Mouse (Mus musculus) forebrain, embryonic 11.5 days (tissue): Measurements from ENCODE around the gene Cd8a. TPM values are rescaled to one million over a fixed set of nuclear protein-coding genes. Genes with fewer than 3 reads are reported as not detected.
"Not testable (repeated sequence)": the region's sequence is repeated elsewhere in the genome, so short reads cannot be mapped to it uniquely, and the experiment has no call there.

Experiments
- ATAC-seq: fragments of 200-750 bp; cut with Nextera tagmentation; replicated peaks from 2 replicates; pipeline ENCODE4 v1.8.0; 2017; ENCODE audit warnings: moderate TSS enrichment; ENCODE audit not compliant: low FRiP score
- DNase-seq: peaks from one replicate; pipeline ENCODE4 v3.0.0-alpha.2; 2017; ENCODE audit warnings: low spot score
- H3K27ac ChIP-seq: fragments of 300-500 bp; sonication (generic); 2 replicates; pipeline ENCODE4 v1.5.1; 2014; ENCODE audit warnings: low read depth, low read length
- H3K27me3 ChIP-seq: fragments of 300-500 bp; sonication (generic); 2 replicates; pipeline ENCODE4 v1.6.1; 2014; ENCODE audit warnings: mild to moderate bottlenecking, low read length, mixed read lengths; ENCODE audit not compliant: control insufficient read depth, insufficient read depth
- H3K36me3 ChIP-seq: fragments of 300-500 bp; sonication (generic); 2 replicates; pipeline ENCODE4 v1.6.1; 2014; ENCODE audit warnings: mild to moderate bottlenecking, low read length, moderate library complexity, mixed read lengths; ENCODE audit not compliant: control insufficient read depth, insufficient read depth
- H3K4me1 ChIP-seq: fragments of 300-500 bp; sonication (generic); replicated peaks from 2 replicates; pipeline ENCODE4 v1.6.1; 2014; ENCODE audit warnings: low read length, mixed read lengths; ENCODE audit not compliant: control insufficient read depth, insufficient read depth
- H3K4me2 ChIP-seq: fragments of 300-500 bp; sonication (generic); 2 replicates; pipeline ENCODE4 v1.6.1; 2014; ENCODE audit warnings: low read depth, mild to moderate bottlenecking, low read length, moderate library complexity, mixed read lengths; ENCODE audit not compliant: severe bottlenecking
- H3K4me3 ChIP-seq: fragments of 300-500 bp; sonication (generic); 2 replicates; pipeline ENCODE4 v1.5.1; 2014; ENCODE audit warnings: low read depth, low read length
- H3K9ac ChIP-seq: fragments of 300-500 bp; sonication (generic); 2 replicates; pipeline ENCODE4 v1.6.1; 2014; ENCODE audit warnings: low read length
- H3K9me3 ChIP-seq: fragments of 300-500 bp; sonication (generic); 2 replicates; pipeline ENCODE4 v1.6.1; 2016; ENCODE audit warnings: low read length, mixed read lengths; ENCODE audit not compliant: control insufficient read depth
- WGBS: fragments of 180-500 bp; shearing (Covaris S2); extraction: QIAGEN DNeasy Blood & Tissue Kit; methylation state at CpG from one replicate; pipeline ENCODE4 v1.1.7; 2014; 5-methylcytosine and 5-hydroxymethylcytosine counted together
- polyA plus RNA-seq: library from polyadenylated mRNA; unstranded; fragments of >200 nt; fragmentation: Nextera tagmentation; extraction: Ambion mirVana; gene quantifications from 2 replicates; pipeline ENCODE4 v1.2.1, GENCODE M21; 2014

The Cd8a gene
- not detected in 2 replicates for polyA plus RNA-seq

- Histone ChIP-seq H3K9me3 (no peaks in the 10 kb centered on the region), H3K4me3 (no peak within 1 kb of the TSS), H3K4me1 (no peaks in the 10 kb centered on the region), H3K9ac (no peak within 1 kb of the TSS), H3K27me3 (no peaks in the 10 kb centered on the region), H3K27ac (no peak within 1 kb of the TSS), H3K4me2 (no peak within 1 kb of the TSS), H3K36me3 (no peaks in the 10 kb centered on the region)
- 88% methylated on average over 14 of the region's 14 CpGs for WGBS
- no peak for DNase-seq
- ATAC-seq = no peak
Measured at GRCm38 (mm10) chr6:71373249-71373775, at the start of gene Cd8a. Gene Cd8a (plus strand): TSS chr6:71373427.

GRCm38 (mm10) chr6:71324816-71325215, 48.4 kb upstream of the Cd8a start:
- DNase-seq = peak; percentile 38
- WGBS = 86% methylated on average over 9 of the region's 9 CpGs
- no peak overlapping the region for H3K9ac ChIP-seq

DNA sequence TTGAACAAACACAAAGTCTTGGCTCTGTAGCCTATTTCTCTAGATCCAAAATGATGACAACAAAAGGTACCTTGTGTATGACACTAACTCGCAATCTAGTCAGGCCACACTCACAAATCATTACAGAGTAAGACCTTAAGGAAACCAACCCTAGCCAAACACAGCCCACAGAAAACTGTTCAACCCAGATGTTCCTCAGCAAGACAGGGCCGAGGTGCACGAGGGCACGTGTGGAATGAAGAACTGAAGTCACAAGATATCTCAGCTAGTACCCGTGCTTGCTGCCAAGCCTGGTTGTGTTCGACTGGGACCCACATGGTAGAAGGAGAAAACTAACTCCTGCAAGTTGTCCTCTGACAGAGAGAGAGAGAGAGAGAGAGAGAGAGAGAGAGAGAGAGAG, 43.3 kb upstream of the Cd8a start:
- Histone ChIP-seq H3K27ac (no peak overlapping the region), H3K9ac (no peak overlapping the region), H3K36me3 (no peaks in the 10 kb centered on the region), H3K4me3 (no peak overlapping the region), H3K9me3 (no peaks in the 10 kb centered on the region), H3K4me2 (no peak overlapping the region), H3K4me1 (no peaks in the 10 kb centered on the region), H3K27me3 (no peaks in the 10 kb centered on the region)
- DNase-seq = no peak
- WGBS = 86% methylated on average over 6 of the region's 6 CpGs
- no peak for ATAC-seq

More at GRCm38 (mm10) chr6:71324816-71325215, 48.4 kb upstream of the Cd8a start:
- Histone ChIP-seq H3K4me2 (no peak overlapping the region), H3K4me1 (no peaks in the 10 kb centered on the region), H3K4me3 (no peak overlapping the region), H3K36me3 (no peaks in the 10 kb centered on the region), H3K9me3 (no peaks in the 10 kb centered on the region), H3K27me3 (no peaks in the 10 kb centered on the region), H3K27ac (no peak overlapping the region)
- ATAC-seq = no peak

GRCm38 (mm10) chr6:71330486-71330885, 42.7 kb upstream of the Cd8a start:
- H3K36me3 ChIP-seq = no peaks in the 10 kb centered on the region
- H3K4me1 ChIP-seq = no peaks in the 10 kb centered on the region
- H3K4me3 ChIP-seq = no peak overlapping the region
- no peak overlapping the region for H3K4me2 ChIP-seq
- 84% methylated on average over 7 of the region's 7 CpGs for WGBS
- no peak for DNase-seq
- H3K27ac ChIP-seq = no peak overlapping the region
- ATAC-seq = no peak
- no peak overlapping the region for H3K9ac ChIP-seq
- no peaks in the 10 kb centered on the region for H3K27me3 ChIP-seq
- no peaks in the 10 kb centered on the region for H3K9me3 ChIP-seq

- H3K9me3 ChIP-seq, H3K36me3 ChIP-seq, H3K27me3 ChIP-seq, H3K4me3 ChIP-seq, DNase-seq, H3K4me1 ChIP-seq, H3K9ac ChIP-seq, H3K4me2 ChIP-seq, ATAC-seq, H3K27ac ChIP-seq: not testable (repeated sequence)
- 91% methylated on average over 1 of the region's 4 CpGs for whole genome bisulfite sequencing
Measured at GRCm38 (mm10) chr6:71331491-71331890, 41.7 kb upstream of the Cd8a start.

DNA sequence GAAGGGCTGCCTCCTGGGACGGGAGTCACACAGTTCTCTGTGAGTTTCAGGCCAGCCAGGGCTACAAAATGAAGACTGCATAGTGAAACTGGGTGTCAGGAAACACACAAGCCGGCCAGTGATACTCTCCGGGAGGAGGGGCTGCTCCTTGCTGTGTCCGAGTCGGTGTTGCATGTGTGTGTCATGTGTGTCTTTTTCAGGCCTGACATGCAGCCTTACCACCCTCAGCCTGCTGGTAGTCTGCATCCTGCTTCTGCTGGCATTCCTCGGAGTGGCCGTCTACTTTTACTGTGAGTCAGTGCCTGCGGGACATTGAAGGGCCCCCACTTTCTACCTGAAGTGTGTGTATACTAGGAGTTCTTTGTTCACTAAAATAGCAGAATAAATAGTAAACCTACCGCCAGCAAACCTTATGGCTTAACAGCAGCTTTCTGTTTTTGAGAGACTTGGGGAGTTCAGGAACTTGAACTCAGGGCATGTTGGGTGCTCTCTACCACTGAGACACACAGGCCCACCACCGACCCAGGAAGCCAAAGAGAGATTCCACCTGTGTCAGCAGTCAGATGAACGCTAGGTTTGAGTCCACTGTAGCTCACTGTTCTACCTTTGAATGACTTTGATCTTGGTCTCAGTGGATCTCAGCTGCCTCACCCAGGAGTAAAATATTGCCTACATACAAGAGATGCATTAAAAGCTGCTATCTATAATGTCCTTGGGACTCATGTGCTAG, 40.8 kb upstream of the Cd8a start:
- DNase-seq (no peak), ATAC-seq (no peak)
- H3K27me3 ChIP-seq = no peaks in the 10 kb centered on the region
- no peaks in the 10 kb centered on the region for H3K36me3 ChIP-seq
- no peak overlapping the region for H3K9ac ChIP-seq
- 89% methylated on average over 11 of the region's 11 CpGs for WGBS
- H3K4me3 ChIP-seq = no peak overlapping the region
- H3K9me3 ChIP-seq = no peaks in the 10 kb centered on the region
- no peak overlapping the region for H3K27ac ChIP-seq
- H3K4me2 ChIP-seq = no peak overlapping the region
- no peaks in the 10 kb centered on the region for H3K4me1 ChIP-seq

- WGBS = 74% methylated on average over 3 of the region's 3 CpGs
Measured at GRCm38 (mm10) chr6:71333031-71333430, 40.2 kb upstream of the Cd8a start.

DNA sequence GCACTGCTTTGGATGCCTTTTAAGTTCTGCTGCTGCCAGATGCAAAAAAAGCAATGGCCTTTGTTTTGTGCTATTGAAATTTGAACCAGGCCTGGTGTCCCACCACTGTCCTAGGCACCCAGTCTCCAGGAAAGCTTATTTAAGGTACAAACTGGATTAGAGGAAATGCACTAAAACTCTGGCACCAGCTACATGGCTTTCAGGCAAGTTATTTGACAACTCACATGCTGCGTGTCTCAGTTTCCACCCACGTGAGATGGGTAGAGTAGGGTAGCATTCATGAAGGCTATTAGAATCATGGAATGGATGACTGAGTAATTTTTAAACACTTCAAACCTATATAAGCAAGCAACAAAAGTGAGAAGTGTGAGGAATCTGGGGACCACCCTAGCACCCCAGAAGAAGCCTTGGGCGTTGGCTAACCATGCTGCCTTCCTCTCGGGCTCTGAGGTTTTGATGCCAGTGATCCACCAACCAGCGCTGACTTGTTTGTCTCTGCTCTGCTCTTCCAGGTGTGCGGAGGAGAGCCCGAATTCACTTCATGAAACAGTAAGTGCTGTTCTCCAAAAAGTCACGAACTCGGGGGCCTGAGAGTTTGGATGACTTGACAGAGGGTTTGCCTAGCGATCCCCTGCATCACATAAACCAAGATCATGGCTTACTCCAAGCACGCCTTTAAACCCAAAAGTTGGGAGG, 39.5 kb upstream of the Cd8a start:
- Histone ChIP-seq H3K4me3 (no peak overlapping the region), H3K9ac (no peak overlapping the region), H3K4me1 (no peaks in the 10 kb centered on the region), H3K27ac (no peak overlapping the region), H3K27me3 (no peaks in the 10 kb centered on the region), H3K36me3 (no peaks in the 10 kb centered on the region), H3K9me3 (no peaks in the 10 kb centered on the region), H3K4me2 (no peak overlapping the region)
- ATAC-seq = no peak
- WGBS = 95% methylated on average over 11 of the region's 11 CpGs
- DNase-seq = no peak

More at GRCm38 (mm10) chr6:71333031-71333430, 40.2 kb upstream of the Cd8a start:
- ATAC-seq = no peak
- H3K27me3 ChIP-seq = no peaks in the 10 kb centered on the region
- no peak overlapping the region for H3K27ac ChIP-seq
- no peak overlapping the region for H3K4me2 ChIP-seq
- no peak overlapping the region for H3K4me3 ChIP-seq
- H3K9ac ChIP-seq = no peak overlapping the region
- H3K36me3 ChIP-seq = no peaks in the 10 kb centered on the region
- no peaks in the 10 kb centered on the region for H3K9me3 ChIP-seq
- no peak for DNase-seq
- no peaks in the 10 kb centered on the region for H3K4me1 ChIP-seq
